Mouse (Mus musculus) midbrain, postnatal 0 days (tissue): ENCODE data around the gene Asic5. TPM values are rescaled to one million over a fixed set of nuclear protein-coding genes. Genes with fewer than 3 reads are reported as not detected.

Experiments
- ATAC-seq: fragments of 200-750 bp; cut with Nextera tagmentation; 2 replicates; pipeline ENCODE4 v1.8.0; 2017; ENCODE audit warnings: moderate number of reproducible peaks, mild to moderate bottlenecking, moderate TSS enrichment, moderate library complexity; ENCODE audit not compliant: low FRiP score
- DNase-seq: peaks from one replicate; pipeline ENCODE4 v3.0.0-alpha.2; 2015; ENCODE audit warnings: low spot score
- H3K27ac ChIP-seq: fragments of 300-500 bp; sonication (generic); 2 replicates; pipeline ENCODE4 v1.5.1; 2014; ENCODE audit warnings: low read depth, mild to moderate bottlenecking, low read length, mixed read lengths
- H3K27me3 ChIP-seq: fragments of 300-500 bp; sonication (generic); 2 replicates; pipeline ENCODE4 v1.6.1; 2014; ENCODE audit warnings: low read length, control low read depth, mixed read lengths; ENCODE audit not compliant: insufficient read depth
- H3K36me3 ChIP-seq: fragments of 300-500 bp; sonication (generic); 2 replicates; pipeline ENCODE4 v1.6.1; 2014; ENCODE audit warnings: low read length, control low read depth, mixed read lengths; ENCODE audit not compliant: insufficient read depth
- H3K4me1 ChIP-seq: fragments of 300-500 bp; sonication (generic); 2 replicates; pipeline ENCODE4 v1.6.1; 2014; ENCODE audit warnings: mild to moderate bottlenecking, control low read depth, antibody characterized with exemption, low read length, mixed read lengths; ENCODE audit not compliant: insufficient read depth
- H3K4me2 ChIP-seq: fragments of 300-500 bp; sonication (generic); 2 replicates; pipeline ENCODE4 v1.6.1; 2014; ENCODE audit warnings: low read depth, mild to moderate bottlenecking, low read length, mixed read lengths; ENCODE audit not compliant: poor library complexity, severe bottlenecking
- H3K4me3 ChIP-seq: fragments of 300-500 bp; sonication (generic); 2 replicates; pipeline ENCODE4 v1.5.1; 2014; ENCODE audit warnings: low read depth, mild to moderate bottlenecking, low read length, moderate library complexity
- H3K9ac ChIP-seq: fragments of 300-500 bp; sonication (generic); replicated peaks from 2 replicates; pipeline ENCODE4 v1.6.1; 2014; ENCODE audit warnings: mild to moderate bottlenecking, low read length, moderate library complexity, mixed read lengths; ENCODE audit not compliant: poor library complexity, severe bottlenecking
- H3K9me3 ChIP-seq: fragments of 300-500 bp; sonication (generic); 2 replicates; pipeline ENCODE4 v1.6.1; 2016; ENCODE audit warnings: low read length, control low read depth
- CTCF ChIP-seq: IDR thresholded peaks from 2 replicates; pipeline ENCODE4 v1.5.1; 2016; ENCODE audit warnings: antibody characterized with exemption, mild to moderate bottlenecking
- WGBS: fragments of 180-500 bp; shearing (Covaris S2); extraction: QIAGEN DNeasy Blood & Tissue Kit; methylation state at CpG from one replicate; pipeline ENCODE4 v1.1.7; 2014; 5-methylcytosine and 5-hydroxymethylcytosine counted together
- polyA plus RNA-seq: library from polyadenylated mRNA; unstranded; fragments of >200 nt; fragmentation: Nextera tagmentation; extraction: Ambion mirVana; gene quantifications from 2 replicates; pipeline ENCODE4 v1.2.1, GENCODE M21; 2015
- total RNA-seq: library from RNA; depleted of rRNA; stranded (reverse); fragments of >200 nt; gene quantifications from 2 replicates; pipeline ENCODE4 v1.2.3, GENCODE M21; 2014

Gene Asic5
- total and polyA plus RNA-seq, 2 experiments from 2014 or later, result 0.09 TPM; not detected in 1

GRCm38 (mm10) chr3:81949048-81949447 is 33.0 kb upstream of the Asic5 start:
- no peak for TF ChIP-seq CTCF

GRCm38 (mm10) chr3:81951785-81952184 is 30.3 kb upstream of the Asic5 start:
- no peak for ATAC-seq
- 73% methylated on average over 2 of the region's 2 CpGs for WGBS
- no peak overlapping the region for H3K4me3 ChIP-seq
- H3K27ac ChIP-seq, result no peak overlapping the region
- TF ChIP-seq CTCF, result no peak
- H3K36me3 ChIP-seq, result no peaks in the 10 kb centered on the region
- no peak overlapping the region for H3K9ac ChIP-seq
- H3K4me1 ChIP-seq, result no peaks in the 10 kb centered on the region
- H3K27me3 ChIP-seq, result no peaks in the 10 kb centered on the region
- H3K4me2 ChIP-seq, result no peak overlapping the region
- no peak for DNase-seq
- no peaks in the 10 kb centered on the region for H3K9me3 ChIP-seq

More at GRCm38 (mm10) chr3:81949048-81949447, 33.0 kb upstream of the Asic5 start:
- 74% methylated on average over 1 of the region's 1 CpGs for WGBS
- H3K27ac ChIP-seq, result no peak overlapping the region
- no peak for DNase-seq
- no peak overlapping the region for H3K4me3 ChIP-seq
- no peak for ATAC-seq
- H3K9ac ChIP-seq, result no peak overlapping the region
- no peaks in the 10 kb centered on the region for H3K36me3 ChIP-seq
- no peak overlapping the region for H3K4me2 ChIP-seq
- no peaks in the 10 kb centered on the region for H3K27me3 ChIP-seq
- no peaks in the 10 kb centered on the region for H3K4me1 ChIP-seq
- no peaks in the 10 kb centered on the region for H3K9me3 ChIP-seq

- Histone ChIP-seq H3K36me3 (no peaks in the 10 kb centered on the region), H3K27ac (no peak overlapping the region), H3K27me3 (no peaks in the 10 kb centered on the region), H3K9me3 (no peaks in the 10 kb centered on the region), H3K4me1 (no peaks in the 10 kb centered on the region), H3K9ac (no peak overlapping the region), H3K4me3 (no peak overlapping the region), H3K4me2 (no peak overlapping the region)
- 91% methylated on average over 5 of the region's 5 CpGs for WGBS
- DNase-seq (no peak), ATAC-seq (no peak)
- TF ChIP-seq CTCF, result no peak
Measured at GRCm38 (mm10) chr3:81957484-81957883, 24.6 kb upstream of the Asic5 start.

GRCm38 (mm10) chr3:81961336-81961735 is 20.8 kb upstream of the Asic5 start:
- WGBS, result 93% methylated on average over 5 of the region's 5 CpGs
- ATAC-seq (no peak), DNase-seq (no peak)
- Histone ChIP-seq H3K4me3 (no peak overlapping the region), H3K27me3 (no peaks in the 10 kb centered on the region), H3K4me1 (no peaks in the 10 kb centered on the region), H3K27ac (no peak overlapping the region), H3K4me2 (no peak overlapping the region), H3K9ac (no peak overlapping the region), H3K9me3 (no peaks in the 10 kb centered on the region), H3K36me3 (no peaks in the 10 kb centered on the region)
- TF ChIP-seq CTCF, result no peak

- 77% methylated on average over 5 of the region's 5 CpGs for WGBS
- TF ChIP-seq CTCF, result no peak
- H3K27me3 ChIP-seq, result no peaks in the 10 kb centered on the region
- DNase-seq, result no peak
- H3K27ac ChIP-seq, result no peak overlapping the region
- no peaks in the 10 kb centered on the region for H3K36me3 ChIP-seq
- no peaks in the 10 kb centered on the region for H3K9me3 ChIP-seq
- no peak for ATAC-seq
- H3K9ac ChIP-seq, result no peak overlapping the region
- no peak overlapping the region for H3K4me2 ChIP-seq
- no peak overlapping the region for H3K4me3 ChIP-seq
- no peaks in the 10 kb centered on the region for H3K4me1 ChIP-seq
Measured at GRCm38 (mm10) chr3:81963768-81964167, 18.3 kb upstream of the Asic5 start.

- Histone ChIP-seq H3K4me3 (no peak overlapping the region), H3K27me3 (no peaks in the 10 kb centered on the region), H3K36me3 (no peaks in the 10 kb centered on the region), H3K4me1 (no peaks in the 10 kb centered on the region), H3K9ac (no peak overlapping the region), H3K9me3 (no peaks in the 10 kb centered on the region), H3K4me2 (no peak overlapping the region), H3K27ac (no peak overlapping the region)
- DNase-seq (no peak), ATAC-seq (no peak)
- 64% methylated on average over 3 of the region's 3 CpGs for WGBS
- no peak for TF ChIP-seq CTCF
Measured at GRCm38 (mm10) chr3:81964596-81964995, 17.5 kb upstream of the Asic5 start.
